Mouse (Mus musculus): ENCODE measurements around the gene Gpr146. TPM values are rescaled to one million over a fixed set of nuclear protein-coding genes. Genes with fewer than 3 reads are reported as not detected.

The Gpr146 gene
- polyA plus RNA-seq, 2 experiments = 1.9 to 2.3 TPM

- TF ChIP-seq POLR2A (IDR thresholded peaks at IDR 0.05; ENCODE audit: borderline replicate concordance, extremely low read depth, insufficient read depth, insufficient read length) = no peak
- WGBS = 5% methylated on average over 8 of the region's 8 CpGs
- peak; percentile 66 for ATAC-seq (ENCODE audit: low FRiP score, low read depth)
- Histone ChIP-seq H3K27me3 (ENCODE audit: control insufficient read depth, insufficient read depth, low read length) (no peaks in the 10 kb centered on the region), H3K27ac (replicated peaks; ENCODE audit: low read depth, low read length) (no peak overlapping the region), H3K4me3 (replicated peaks; ENCODE audit: low read length) (no peak overlapping the region), H3K36me3 (ENCODE audit: control insufficient read depth, insufficient read depth, low read length) (no peaks in the 10 kb centered on the region), H3K4me2 (replicated peaks; ENCODE audit: low read depth, low read length, severe bottlenecking) (0 out of 2 replicates have a peak overlapping the region, but pooled peaks have one; percentile 1), H3K9ac (ENCODE audit: low read depth, low read length, severe bottlenecking) (no peak overlapping the region), H3K9me3 (ENCODE audit: control insufficient read depth, low read length) (no peaks in the 10 kb centered on the region), H3K4me1 (ENCODE audit: control insufficient read depth, insufficient read depth, low read length) (peaks cover 10% of the 10 kb centered on the region)
- DNase-seq (ENCODE audit: low spot score) = no peak
Measured at GRCm38 (mm10) chr5:139351628-139352027, 25.9 kb upstream of the Gpr146 start.

GRCm38 (mm10) chr5:139352317-139352716 lies 25.2 kb upstream of the Gpr146 start, which contains the start of gene Cyp2w1:
Cyp2w1 (plus strand) TSS chr5:139352617.
- 55% methylated on average over 6 of the region's 6 CpGs for WGBS
- Histone ChIP-seq H3K4me2 (replicated peaks; ENCODE audit: low read depth, low read length, severe bottlenecking) (peak within 1 kb of the TSS; percentile 11; the same call in 1 of the 2 replicates), H3K4me1 (ENCODE audit: control insufficient read depth, insufficient read depth, low read length) (peaks cover 10% of the 10 kb centered on the region), H3K9me3 (ENCODE audit: control insufficient read depth, low read length) (no peaks in the 10 kb centered on the region), H3K9ac (ENCODE audit: low read depth, low read length, severe bottlenecking) (no peak within 1 kb of the TSS), H3K27me3 (ENCODE audit: control insufficient read depth, insufficient read depth, low read length) (no peaks in the 10 kb centered on the region), H3K27ac (replicated peaks; ENCODE audit: low read depth, low read length) (no peak within 1 kb of the TSS), H3K4me3 (replicated peaks; ENCODE audit: low read length) (peak within 1 kb of the TSS; percentile 5; the same call in 1 of the 2 replicates), H3K36me3 (ENCODE audit: control insufficient read depth, insufficient read depth, low read length) (no peaks in the 10 kb centered on the region)
- TF ChIP-seq POLR2A (IDR thresholded peaks at IDR 0.05; ENCODE audit: borderline replicate concordance, extremely low read depth, insufficient read depth, insufficient read length) = no peak
- DNase-seq (ENCODE audit: low spot score) (no peak), ATAC-seq (ENCODE audit: low FRiP score, low read depth) (no peak)

- Histone ChIP-seq H3K36me3 (ENCODE audit: control insufficient read depth, insufficient read depth, low read length) (no peaks in the 10 kb centered on the region), H3K4me2 (replicated peaks; ENCODE audit: low read depth, low read length, severe bottlenecking) (no peak overlapping the region), H3K27ac (replicated peaks; ENCODE audit: low read depth, low read length) (no peak overlapping the region), H3K4me1 (ENCODE audit: control insufficient read depth, insufficient read depth, low read length) (peaks cover 10% of the 10 kb centered on the region), H3K9me3 (ENCODE audit: control insufficient read depth, low read length) (no peaks in the 10 kb centered on the region), H3K9ac (ENCODE audit: low read depth, low read length, severe bottlenecking) (no peak overlapping the region), H3K27me3 (ENCODE audit: control insufficient read depth, insufficient read depth, low read length) (no peaks in the 10 kb centered on the region), H3K4me3 (replicated peaks; ENCODE audit: low read length) (peak overlapping the region; percentile 5; the same call in 1 of the 2 replicates)
- WGBS = 56% methylated on average over 10 of the region's 10 CpGs
- no peak for DNase-seq (ENCODE audit: low spot score)
- TF ChIP-seq POLR2A (IDR thresholded peaks at IDR 0.05; ENCODE audit: borderline replicate concordance, extremely low read depth, insufficient read depth, insufficient read length) = no peak
- ATAC-seq (ENCODE audit: low FRiP score, low read depth) = no peak
Measured at GRCm38 (mm10) chr5:139353496-139353895, 24.0 kb upstream of the Gpr146 start.

GRCm38 (mm10) chr5:139353946-139354345 lies 23.6 kb upstream of the Gpr146 start:
- Histone ChIP-seq H3K4me1 (ENCODE audit: control insufficient read depth, insufficient read depth, low read length) (peaks cover 10% of the 10 kb centered on the region), H3K36me3 (ENCODE audit: control insufficient read depth, insufficient read depth, low read length) (no peaks in the 10 kb centered on the region), H3K27me3 (ENCODE audit: control insufficient read depth, insufficient read depth, low read length) (no peaks in the 10 kb centered on the region), H3K9me3 (ENCODE audit: control insufficient read depth, low read length) (no peaks in the 10 kb centered on the region), H3K4me2 (replicated peaks; ENCODE audit: low read depth, low read length, severe bottlenecking) (no peak overlapping the region), H3K27ac (replicated peaks; ENCODE audit: low read depth, low read length) (no peak overlapping the region), H3K4me3 (replicated peaks; ENCODE audit: low read length) (no peak overlapping the region), H3K9ac (ENCODE audit: low read depth, low read length, severe bottlenecking) (no peak overlapping the region)
- WGBS = 84% methylated on average over 11 of the region's 11 CpGs
- ATAC-seq (ENCODE audit: low FRiP score, low read depth) (no peak), DNase-seq (ENCODE audit: low spot score) (no peak)
- no peak for TF ChIP-seq POLR2A (IDR thresholded peaks at IDR 0.05; ENCODE audit: borderline replicate concordance, extremely low read depth, insufficient read depth, insufficient read length)

GRCm38 (mm10) chr5:139355235-139355772 lies 22.2 kb upstream of the Gpr146 start:
- WGBS = 35% methylated on average over 19 of the region's 19 CpGs
- H3K4me3 ChIP-seq (replicated peaks; ENCODE audit: low read length) = no peak overlapping the region
- no peaks in the 10 kb centered on the region for H3K9me3 ChIP-seq (ENCODE audit: control insufficient read depth, low read length)
- TF ChIP-seq POLR2A (IDR thresholded peaks at IDR 0.05; ENCODE audit: borderline replicate concordance, extremely low read depth, insufficient read depth, insufficient read length) = no peak
- H3K36me3 ChIP-seq (ENCODE audit: control insufficient read depth, insufficient read depth, low read length) = no peaks in the 10 kb centered on the region
- no peak overlapping the region for H3K9ac ChIP-seq (ENCODE audit: low read depth, low read length, severe bottlenecking)
- H3K4me1 ChIP-seq (ENCODE audit: control insufficient read depth, insufficient read depth, low read length) = peaks cover 10% of the 10 kb centered on the region
- H3K27me3 ChIP-seq (ENCODE audit: control insufficient read depth, insufficient read depth, low read length) = no peaks in the 10 kb centered on the region
- DNase-seq (ENCODE audit: low spot score) = no peak
- H3K27ac ChIP-seq (replicated peaks; ENCODE audit: low read depth, low read length) = no peak overlapping the region
- no peak for ATAC-seq (ENCODE audit: low FRiP score, low read depth)
- no peak overlapping the region for H3K4me2 ChIP-seq (replicated peaks; ENCODE audit: low read depth, low read length, severe bottlenecking)

Measured in limb, embryonic 14.5 days (tissue).